Mouse (Mus musculus) midbrain, embryonic 12.5 days (tissue): Measurements from ENCODE around the gene Vps25. TPM values are rescaled to one million over a fixed set of nuclear protein-coding genes. Genes with fewer than 3 reads are reported as not detected.

ENCODE experiments used
- ATAC-seq: fragments of 200-750 bp; cut with Nextera tagmentation; 2 replicates; pipeline ENCODE4 v1.8.0; 2017; ENCODE audit warnings: low read depth, moderate TSS enrichment, moderate library complexity; ENCODE audit not compliant: low FRiP score
- H3K27ac ChIP-seq: fragments of 300-500 bp; sonication (generic); replicated peaks from 2 replicates; pipeline ENCODE4 v1.5.1; 2016; ENCODE audit warnings: mild to moderate bottlenecking
- H3K27me3 ChIP-seq: fragments of 300-500 bp; sonication (generic); 2 replicates; pipeline ENCODE4 v1.6.1; 2016; ENCODE audit warnings: mild to moderate bottlenecking
- H3K36me3 ChIP-seq: fragments of 300-500 bp; sonication (generic); 2 replicates; pipeline ENCODE4 v1.6.1; 2016
- H3K4me1 ChIP-seq: fragments of 300-500 bp; sonication (generic); 2 replicates; pipeline ENCODE4 v1.6.1; 2016
- H3K4me2 ChIP-seq: fragments of 300-500 bp; sonication (generic); replicated peaks from 2 replicates; pipeline ENCODE4 v1.6.1; 2016; ENCODE audit warnings: mild to moderate bottlenecking, moderate library complexity
- H3K4me3 ChIP-seq: fragments of 300-500 bp; sonication (generic); 2 replicates; pipeline ENCODE4 v1.5.1; 2016; ENCODE audit warnings: mild to moderate bottlenecking
- H3K9ac ChIP-seq: fragments of 300-500 bp; sonication (generic); replicated peaks from 2 replicates; pipeline ENCODE4 v1.6.1; 2016; ENCODE audit warnings: mild to moderate bottlenecking, moderate library complexity
- H3K9me3 ChIP-seq: fragments of 300-500 bp; sonication (generic); 2 replicates; pipeline ENCODE4 v1.6.1; 2016; ENCODE audit warnings: mild to moderate bottlenecking
- WGBS: fragments of 180-500 bp; shearing (Covaris S2); methylation state at CpG from one replicate; pipeline ENCODE4 v1.1.7; 2016; 5-methylcytosine and 5-hydroxymethylcytosine counted together
- polyA plus RNA-seq: library from polyadenylated mRNA; unstranded; fragments of >200 nt; fragmentation: Nextera tagmentation; extraction: Ambion mirVana; gene quantifications from 2 replicates; pipeline ENCODE4 v1.2.1, GENCODE M21; 2016

Vps25 gene
- polyA plus RNA-seq, 1 experiment from 2014 or later = 101 TPM

- Histone ChIP-seq H3K27ac (no peak overlapping the region), H3K27me3 (peaks cover 45% of the 10 kb centered on the region), H3K4me3 (no peak overlapping the region), H3K4me2 (no peak overlapping the region), H3K9me3 (no peaks in the 10 kb centered on the region), H3K9ac (no peak overlapping the region), H3K4me1 (peaks cover 14% of the 10 kb centered on the region; the same call in 1 of the 2 replicates), H3K36me3 (no peaks in the 10 kb centered on the region)
- 82% methylated on average over 6 of the region's 6 CpGs for WGBS
- no peak for ATAC-seq
Observed at GRCm38 (mm10) chr11:101247521-101248030, 5.9 kb upstream of the Vps25 start.

GRCm38 (mm10) chr11:101248258-101248994 lies 5.1 kb upstream of the Vps25 start:
- 38% methylated on average over 14 of the region's 14 CpGs for WGBS
- Histone ChIP-seq H3K27ac (no peak overlapping the region), H3K27me3 (peaks cover 45% of the 10 kb centered on the region), H3K4me2 (no peak overlapping the region), H3K4me1 (peaks cover 19% of the 10 kb centered on the region), H3K4me3 (no peak overlapping the region), H3K36me3 (no peaks in the 10 kb centered on the region), H3K9ac (no peak overlapping the region), H3K9me3 (no peaks in the 10 kb centered on the region)
- no peak for ATAC-seq

GRCm38 (mm10) chr11:101251031-101251430 lies 2.5 kb upstream of the Vps25 start:
- Histone ChIP-seq H3K27ac (no peak overlapping the region), H3K27me3 (peaks cover 25% of the 10 kb centered on the region), H3K4me2 (no peak overlapping the region), H3K36me3 (peaks cover 3% of the 10 kb centered on the region; the same call in 1 of the 2 replicates), H3K9me3 (no peaks in the 10 kb centered on the region), H3K9ac (no peak overlapping the region), H3K4me1 (peaks cover 22% of the 10 kb centered on the region), H3K4me3 (no peak overlapping the region)
- no peak for ATAC-seq
- WGBS = 92% methylated on average over 2 of the region's 2 CpGs

- no peak for ATAC-seq
- Histone ChIP-seq H3K9me3 (no peaks in the 10 kb centered on the region), H3K27me3 (peaks cover 6% of the 10 kb centered on the region), H3K4me2 (peak overlapping the region; percentile 77), H3K4me3 (peak overlapping the region; percentile 58), H3K9ac (peak overlapping the region; percentile 80), H3K27ac (peak overlapping the region; percentile 76; the same call in 1 of the 2 replicates), H3K4me1 (peaks cover 12% of the 10 kb centered on the region), H3K36me3 (peaks cover 8% of the 10 kb centered on the region; the same call in 1 of the 2 replicates)
- WGBS = 13% methylated on average over 7 of the region's 7 CpGs
Observed at GRCm38 (mm10) chr11:101252941-101253340, 566 bp upstream of the Vps25 start.

- H3K9ac ChIP-seq = no peak overlapping the region
- peaks cover 34% of the 10 kb centered on the region for H3K4me1 ChIP-seq
- H3K27me3 ChIP-seq = peaks cover 12% of the 10 kb centered on the region
- H3K9me3 ChIP-seq = no peaks in the 10 kb centered on the region
- 92% methylated on average over 13 of the region's 13 CpGs for WGBS
- peaks cover 11% of the 10 kb centered on the region; the same call in 1 of the 2 replicates for H3K36me3 ChIP-seq
- H3K4me2 ChIP-seq = no peak overlapping the region
- ATAC-seq = no peak
- no peak overlapping the region for H3K27ac ChIP-seq
- H3K4me3 ChIP-seq = no peak overlapping the region
Observed at GRCm38 (mm10) chr11:101255826-101256775, 2.6 kb downstream of the Vps25 start.

- Histone ChIP-seq H3K4me1 (peaks cover 47% of the 10 kb centered on the region), H3K4me3 (peak overlapping the region; percentile 50; the same call in 1 of the 2 replicates), H3K9ac (no peak overlapping the region), H3K27ac (peak overlapping the region; percentile 47; the same call in 1 of the 2 replicates), H3K27me3 (peaks cover 44% of the 10 kb centered on the region), H3K9me3 (no peaks in the 10 kb centered on the region), H3K36me3 (peaks cover 11% of the 10 kb centered on the region; the same call in 1 of the 2 replicates), H3K4me2 (peak overlapping the region; percentile 98)
- WGBS = 41% methylated on average over 6 of the region's 6 CpGs
- ATAC-seq = no peak
Observed at GRCm38 (mm10) chr11:101259261-101259712, 5.8 kb downstream of the Vps25 start.

- Histone ChIP-seq H3K27me3 (peaks cover 52% of the 10 kb centered on the region), H3K9me3 (no peaks in the 10 kb centered on the region), H3K4me1 (peaks cover 50% of the 10 kb centered on the region), H3K27ac (peak within 1 kb of the TSS; percentile 58), H3K9ac (peak within 1 kb of the TSS; percentile 71), H3K4me2 (peak within 1 kb of the TSS; percentile 98), H3K4me3 (peak within 1 kb of the TSS; percentile 50), H3K36me3 (peaks cover 11% of the 10 kb centered on the region; the same call in 1 of the 2 replicates)
- WGBS = 0% methylated on average over 42 of the region's 43 CpGs
- peak; percentile 80 for ATAC-seq
Observed at GRCm38 (mm10) chr11:101259948-101260825, 6.7 kb downstream of the Vps25 start, which contains the start of gene Wnk4. Gene Wnk4, plus strand, starts transcription at chr11:101260567.

GRCm38 (mm10) chr11:101260826-101261380 lies 7.4 kb downstream of the Vps25 start:
- Histone ChIP-seq H3K36me3 (peaks cover 10% of the 10 kb centered on the region; the same call in 1 of the 2 replicates), H3K9ac (peak overlapping the region; percentile 71), H3K27me3 (peaks cover 59% of the 10 kb centered on the region), H3K4me1 (peaks cover 53% of the 10 kb centered on the region), H3K4me2 (peak overlapping the region; percentile 98), H3K4me3 (peak overlapping the region; percentile 50), H3K27ac (peak overlapping the region; percentile 58), H3K9me3 (no peaks in the 10 kb centered on the region)
- no peak; the same call in 1 of the 2 replicates for ATAC-seq
- WGBS = under 1% methylated on average over 30 of the region's 30 CpGs

- Histone ChIP-seq H3K4me1 (peaks cover 53% of the 10 kb centered on the region), H3K27me3 (peaks cover 69% of the 10 kb centered on the region), H3K36me3 (0 out of 2 replicates have a peak, but pooled peaks cover 7% of the 10 kb centered on the region), H3K9me3 (no peaks in the 10 kb centered on the region), H3K27ac (no peak overlapping the region), H3K4me3 (peak overlapping the region; percentile 50), H3K9ac (no peak overlapping the region; the same call in 1 of the 2 replicates), H3K4me2 (peak overlapping the region; percentile 98)
- ATAC-seq = no peak
- WGBS = under 1% methylated on average over 24 of the region's 24 CpGs
Observed at GRCm38 (mm10) chr11:101262272-101262967, 8.9 kb downstream of the Vps25 start.
